Mouse (Mus musculus) liver, embryonic 11.5 days (tissue): ENCODE data around the gene Hsf4. TPM values are rescaled to one million over a fixed set of nuclear protein-coding genes. Genes with fewer than 3 reads are reported as not detected.

ENCODE experiments used
- ATAC-seq: fragments of 200-750 bp; cut with Nextera tagmentation; replicated peaks from 2 replicates; pipeline ENCODE4 v1.8.0; 2017; ENCODE audit warnings: moderate number of reproducible peaks, mild to moderate bottlenecking, moderate TSS enrichment, moderate library complexity; ENCODE audit not compliant: low FRiP score
- DNase-seq: peaks from one replicate; pipeline ENCODE4 v3.0.0-alpha.2; 2017; ENCODE audit warnings: low spot score
- H3K27ac ChIP-seq: fragments of 300-500 bp; sonication (generic); 2 replicates; pipeline ENCODE4 v1.5.1; 2014; ENCODE audit warnings: mild to moderate bottlenecking, low read depth, low read length, control low read depth
- H3K27me3 ChIP-seq: fragments of 300-500 bp; sonication (generic); replicated peaks from 2 replicates; pipeline ENCODE4 v1.6.1; 2014; ENCODE audit warnings: low read length, mixed read lengths; ENCODE audit not compliant: control insufficient read depth, insufficient read depth
- H3K36me3 ChIP-seq: fragments of 300-500 bp; sonication (generic); 2 replicates; pipeline ENCODE4 v1.6.1; 2014; ENCODE audit warnings: mild to moderate bottlenecking, low read length, moderate library complexity, mixed read lengths; ENCODE audit not compliant: control insufficient read depth, insufficient read depth
- H3K4me1 ChIP-seq: fragments of 300-500 bp; sonication (generic); replicated peaks from 2 replicates; pipeline ENCODE4 v1.6.1; 2014; ENCODE audit warnings: low read length, mixed read lengths; ENCODE audit not compliant: control insufficient read depth, insufficient read depth
- H3K4me2 ChIP-seq: fragments of 300-500 bp; sonication (generic); 2 replicates; pipeline ENCODE4 v1.6.1; 2014; ENCODE audit warnings: mild to moderate bottlenecking, control low read depth, moderate library complexity
- H3K4me3 ChIP-seq: fragments of 300-500 bp; sonication (generic); 2 replicates; pipeline ENCODE4 v1.5.1; 2014; ENCODE audit warnings: low read depth, low read length, control low read depth
- H3K9ac ChIP-seq: fragments of 300-500 bp; sonication (generic); 2 replicates; pipeline ENCODE4 v1.6.1; 2014; ENCODE audit warnings: low read depth, low read length, control low read depth
- H3K9me3 ChIP-seq: fragments of 300-500 bp; sonication (generic); 2 replicates; pipeline ENCODE4 v1.6.1; 2016; ENCODE audit warnings: low read length, inconsistent platforms, mixed read lengths; ENCODE audit not compliant: control insufficient read depth
- WGBS: fragments of 180-500 bp; shearing (Covaris S2); extraction: QIAGEN DNeasy Blood & Tissue Kit; methylation state at CpG from one replicate; pipeline ENCODE4 v1.1.7; 2014; 5-methylcytosine and 5-hydroxymethylcytosine counted together
- polyA plus RNA-seq: library from polyadenylated mRNA; unstranded; fragments of >200 nt; fragmentation: Nextera tagmentation; extraction: Ambion mirVana; gene quantifications from 2 replicates; pipeline ENCODE4 v1.2.1, GENCODE M21; 2014

The Hsf4 gene
- polyA plus RNA-seq, 1 experiment from 2014 or later: not detected

DNA sequence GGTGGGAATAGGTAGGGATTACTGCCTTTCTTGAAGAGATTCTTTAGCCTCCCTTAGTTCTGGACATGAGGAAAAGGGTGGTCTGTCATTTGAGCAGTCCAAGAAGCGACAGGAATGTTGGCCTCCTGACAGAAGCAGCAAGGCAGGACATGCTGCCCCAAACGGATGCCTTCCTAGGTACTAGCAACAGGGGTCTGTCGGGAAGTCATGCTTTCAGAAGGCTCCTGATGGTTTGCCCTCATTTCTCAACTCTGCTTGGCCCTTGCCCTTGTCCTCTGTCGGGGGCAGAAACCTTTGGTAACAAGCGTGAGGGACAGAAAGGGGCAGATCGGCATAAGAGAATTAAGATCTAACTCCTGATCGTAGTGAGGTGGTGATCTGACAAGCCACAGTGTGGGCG lies 40.5 kb downstream of the Hsf4 start:
- Histone ChIP-seq H3K36me3 (peaks cover 35% of the 10 kb centered on the region), H3K27me3 (no peaks in the 10 kb centered on the region), H3K4me2 (no peak overlapping the region), H3K9ac (no peak overlapping the region), H3K4me1 (peaks cover 38% of the 10 kb centered on the region), H3K27ac (no peak overlapping the region), H3K4me3 (no peak overlapping the region), H3K9me3 (no peaks in the 10 kb centered on the region)
- WGBS: 86% methylated on average over 8 of the region's 8 CpGs
- ATAC-seq (no peak), DNase-seq (no peak)

DNA sequence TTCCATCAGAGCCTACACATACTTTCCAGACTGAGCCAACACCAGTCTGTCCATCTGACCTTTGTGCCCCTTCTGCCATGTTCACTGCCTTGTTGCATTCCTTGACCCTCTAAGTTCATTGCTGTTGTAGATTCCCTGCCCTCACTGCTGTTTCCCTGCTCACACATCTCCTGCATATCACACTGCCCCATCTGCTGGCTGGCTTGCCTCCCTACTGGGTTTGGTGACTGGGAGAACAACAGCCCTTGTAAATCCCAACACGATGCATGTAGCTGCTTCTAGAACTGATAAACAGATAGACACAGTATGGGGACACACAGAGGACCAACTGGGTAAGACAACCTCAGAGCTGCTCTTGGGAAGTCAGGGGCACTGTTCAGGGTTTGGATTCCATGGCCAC lies 42.1 kb downstream of the Hsf4 start:
- Histone ChIP-seq H3K27ac (peak overlapping the region; percentile 55; the same call in 1 of the 2 replicates), H3K9me3 (no peaks in the 10 kb centered on the region), H3K4me1 (peaks cover 29% of the 10 kb centered on the region), H3K27me3 (no peaks in the 10 kb centered on the region), H3K4me2 (no peak overlapping the region), H3K9ac (no peak overlapping the region), H3K36me3 (peaks cover 40% of the 10 kb centered on the region), H3K4me3 (no peak overlapping the region)
- ATAC-seq (peak; percentile 63), DNase-seq (no peak)
- 54% methylated on average over 1 of the region's 1 CpGs for WGBS

DNA sequence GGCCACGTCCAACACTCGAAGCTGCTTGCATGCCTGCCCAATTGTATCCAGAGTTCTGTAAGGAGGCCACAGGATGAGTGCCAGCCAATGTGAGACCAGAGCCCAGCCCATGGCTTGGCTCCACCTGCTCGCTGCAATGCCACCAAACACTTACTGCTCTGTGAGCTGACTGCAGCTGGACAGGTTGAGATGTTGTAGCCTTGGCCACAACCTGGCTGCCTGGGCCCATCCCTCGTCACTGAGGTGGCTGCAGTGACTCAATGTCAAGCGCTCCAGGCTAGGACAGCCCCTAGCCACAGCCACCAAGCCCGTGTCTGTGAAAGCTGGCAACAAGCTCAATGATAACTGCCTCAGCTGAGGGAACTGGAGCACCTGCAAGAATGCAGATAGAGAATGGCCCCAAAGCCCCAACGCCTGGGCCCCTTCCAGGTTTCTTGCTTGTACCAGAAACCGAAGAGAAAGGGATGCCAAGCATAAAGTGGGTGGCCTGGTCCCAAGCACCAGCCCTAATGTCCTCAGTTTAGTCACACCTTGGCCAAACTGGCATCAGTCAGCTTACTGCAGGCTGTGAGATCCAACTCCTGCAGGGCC lies 43.4 kb downstream of the Hsf4 start:
- WGBS: 71% methylated on average over 8 of the region's 8 CpGs
- DNase-seq (no peak), ATAC-seq (peak; percentile 78)
- Histone ChIP-seq H3K36me3 (peaks cover 32% of the 10 kb centered on the region), H3K27me3 (no peaks in the 10 kb centered on the region), H3K9ac (peak overlapping the region; percentile 47; the same call in 1 of the 2 replicates), H3K4me1 (peaks cover 29% of the 10 kb centered on the region), H3K4me3 (no peak overlapping the region), H3K27ac (peak overlapping the region; percentile 65), H3K4me2 (peak overlapping the region; percentile 50), H3K9me3 (no peaks in the 10 kb centered on the region)

DNA sequence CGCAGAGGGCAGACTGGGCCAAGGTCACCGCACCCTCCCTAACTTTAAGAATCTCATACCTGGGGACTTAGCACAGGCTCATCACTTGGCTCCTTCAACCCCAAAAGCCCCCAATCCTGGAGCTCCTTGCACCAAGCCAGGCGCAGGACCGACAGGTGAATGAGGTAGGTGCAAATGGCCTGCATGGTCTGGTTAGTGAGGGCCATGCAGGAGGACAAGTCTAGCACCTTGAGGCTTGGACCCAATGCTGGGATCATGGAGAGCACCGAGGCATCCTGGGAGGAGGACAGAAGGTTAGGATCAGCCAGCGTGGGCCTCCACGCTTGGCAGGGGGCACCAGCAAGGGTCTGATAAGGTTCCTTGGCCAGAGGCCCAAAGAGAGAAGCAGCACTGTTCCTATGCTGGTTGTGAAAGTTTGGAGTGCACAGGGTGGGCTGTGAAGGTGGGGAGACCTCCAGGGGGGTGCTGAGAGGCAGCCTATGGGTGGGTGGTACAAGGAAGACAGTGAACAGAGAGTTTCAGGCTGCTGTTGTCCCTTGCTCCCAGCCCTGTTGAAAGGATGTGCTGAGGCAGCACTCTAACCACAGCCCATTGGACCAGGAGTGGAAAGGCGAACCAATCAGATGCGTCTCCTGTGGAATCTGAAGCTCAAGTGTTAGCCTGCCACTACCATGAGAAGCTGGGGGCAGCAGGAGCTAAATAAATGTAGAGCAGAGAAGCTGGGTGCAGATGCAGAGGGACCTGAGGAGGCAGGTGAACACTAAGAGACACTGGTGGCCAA lies 44.2 kb downstream of the Hsf4 start:
- no peaks in the 10 kb centered on the region for H3K27me3 ChIP-seq
- peak overlapping the region; percentile 47; the same call in 1 of the 2 replicates for H3K9ac ChIP-seq

DNA sequence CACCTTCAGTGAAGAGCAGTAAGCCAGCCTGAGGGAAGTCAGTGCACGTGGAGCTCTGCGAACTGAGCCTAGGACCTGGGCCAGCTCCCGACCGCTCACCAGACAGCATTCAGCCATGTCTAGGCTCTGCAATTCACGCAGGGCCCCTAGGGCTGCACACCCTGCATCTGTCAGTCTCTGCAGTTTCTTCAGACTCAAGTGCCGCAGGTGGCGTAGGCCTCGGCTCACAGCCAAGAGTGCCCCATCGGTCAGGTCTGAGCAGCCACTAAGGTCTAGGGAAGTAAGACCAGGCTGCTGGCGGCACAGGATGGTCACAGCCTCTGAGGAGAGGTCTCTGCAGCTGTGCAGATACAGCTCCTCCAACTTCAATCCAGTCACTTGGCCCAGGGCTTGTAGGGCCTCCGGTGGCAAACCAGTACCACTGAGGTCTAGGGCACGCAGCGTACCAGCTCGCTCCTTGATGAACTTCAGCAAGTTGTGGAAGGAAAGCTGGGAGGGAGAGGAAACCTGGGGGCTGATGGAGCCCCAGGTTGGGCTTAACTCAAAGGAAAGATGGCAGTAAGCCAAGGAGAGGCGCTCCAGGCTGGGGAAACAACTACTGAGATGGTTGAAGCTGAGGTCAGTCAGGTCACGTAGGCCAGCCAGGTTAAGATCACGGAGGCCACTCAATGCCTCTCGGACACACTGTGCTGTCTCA lies 45.6 kb downstream of the Hsf4 start:
- H3K9ac ChIP-seq: no peak overlapping the region
- H3K4me2 ChIP-seq: no peak overlapping the region
- H3K36me3 ChIP-seq: peaks cover 30% of the 10 kb centered on the region
- WGBS: 93% methylated on average over 18 of the region's 18 CpGs
- H3K27ac ChIP-seq: no peak overlapping the region
- ATAC-seq (no peak), DNase-seq (no peak)
- peaks cover 41% of the 10 kb centered on the region for H3K4me1 ChIP-seq
- no peak overlapping the region for H3K4me3 ChIP-seq
- H3K27me3 ChIP-seq: no peaks in the 10 kb centered on the region
- H3K9me3 ChIP-seq: no peaks in the 10 kb centered on the region

More for the DNA sequence above, 44.2 kb downstream of the Hsf4 start:
- H3K4me3 ChIP-seq: no peak overlapping the region
- 81% methylated on average over 9 of the region's 9 CpGs for WGBS
- ATAC-seq (0 out of 2 replicates have a peak, but pooled peaks have one; percentile 28), DNase-seq (no peak)
- H3K4me2 ChIP-seq: peak overlapping the region; percentile 50
- H3K4me1 ChIP-seq: peaks cover 29% of the 10 kb centered on the region
- H3K36me3 ChIP-seq: peaks cover 32% of the 10 kb centered on the region
- no peaks in the 10 kb centered on the region for H3K9me3 ChIP-seq
- peak overlapping the region; percentile 65 for H3K27ac ChIP-seq

DNA sequence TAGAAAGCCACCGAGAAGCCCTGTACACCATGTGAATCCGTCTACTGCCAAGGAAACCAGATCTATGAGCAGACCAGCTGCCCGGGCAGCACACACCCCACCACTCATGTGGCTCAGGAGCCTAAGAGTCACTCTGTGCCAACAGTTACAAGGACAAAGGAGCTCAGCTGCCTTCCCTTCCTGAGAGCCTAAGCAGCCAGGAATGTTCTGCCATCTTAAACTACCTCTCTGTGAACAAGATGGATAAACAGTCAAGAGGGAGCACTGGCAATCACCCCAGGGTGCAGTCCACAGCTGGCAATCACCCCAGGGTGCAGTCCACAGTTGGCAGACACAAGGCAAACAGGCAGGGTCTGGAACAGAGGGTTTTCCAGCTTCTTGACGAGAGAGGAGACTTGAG lies 48.3 kb downstream of the Hsf4 start:
- H3K4me2 ChIP-seq: no peak overlapping the region
- no peak for DNase-seq
- no peak overlapping the region for H3K4me3 ChIP-seq
- peaks cover 20% of the 10 kb centered on the region for H3K36me3 ChIP-seq
- no peak overlapping the region for H3K27ac ChIP-seq
- no peaks in the 10 kb centered on the region for H3K9me3 ChIP-seq
- H3K27me3 ChIP-seq: no peaks in the 10 kb centered on the region
- peaks cover 33% of the 10 kb centered on the region for H3K4me1 ChIP-seq
- no peak for ATAC-seq
- H3K9ac ChIP-seq: no peak overlapping the region
- 87% methylated on average over 4 of the region's 4 CpGs for WGBS

DNA sequence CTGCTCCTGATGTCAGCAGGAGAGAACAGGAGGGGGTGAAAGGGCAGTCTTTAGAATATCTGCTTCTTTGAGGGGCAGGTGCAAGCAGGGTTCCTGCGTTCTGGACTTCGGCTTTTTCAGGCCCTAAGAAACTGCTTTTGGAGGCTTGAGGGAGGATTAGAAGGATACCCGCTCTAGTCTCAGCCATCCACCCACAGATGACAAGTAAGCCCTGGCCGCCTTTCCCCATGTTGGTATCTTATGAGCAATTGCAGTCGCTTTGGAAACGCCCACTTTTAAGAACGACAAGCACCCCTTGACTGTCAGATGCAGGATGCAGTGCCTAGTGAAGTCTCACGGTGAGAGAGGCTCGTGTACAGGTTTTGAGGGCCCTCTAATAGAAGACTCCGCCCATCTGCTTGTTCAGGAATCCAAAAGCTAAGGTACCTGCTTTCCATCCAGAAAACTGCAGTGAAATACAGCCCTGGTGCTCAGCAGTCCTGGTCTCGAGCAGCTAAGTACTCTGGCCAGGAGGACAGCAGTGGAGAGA lies 49.1 kb downstream of the Hsf4 start:
- ATAC-seq: no peak
- WGBS: 78% methylated on average over 11 of the region's 11 CpGs
- no peaks in the 10 kb centered on the region for H3K27me3 ChIP-seq
- peaks cover 30% of the 10 kb centered on the region for H3K4me1 ChIP-seq
- no peaks in the 10 kb centered on the region for H3K9me3 ChIP-seq
- H3K9ac ChIP-seq: no peak overlapping the region
- H3K4me2 ChIP-seq: no peak overlapping the region
- DNase-seq: no peak
- no peak overlapping the region for H3K4me3 ChIP-seq
- 0 out of 2 replicates have a peak overlapping the region, but pooled peaks have one; percentile 38 for H3K27ac ChIP-seq
- peaks cover 15% of the 10 kb centered on the region for H3K36me3 ChIP-seq

DNA sequence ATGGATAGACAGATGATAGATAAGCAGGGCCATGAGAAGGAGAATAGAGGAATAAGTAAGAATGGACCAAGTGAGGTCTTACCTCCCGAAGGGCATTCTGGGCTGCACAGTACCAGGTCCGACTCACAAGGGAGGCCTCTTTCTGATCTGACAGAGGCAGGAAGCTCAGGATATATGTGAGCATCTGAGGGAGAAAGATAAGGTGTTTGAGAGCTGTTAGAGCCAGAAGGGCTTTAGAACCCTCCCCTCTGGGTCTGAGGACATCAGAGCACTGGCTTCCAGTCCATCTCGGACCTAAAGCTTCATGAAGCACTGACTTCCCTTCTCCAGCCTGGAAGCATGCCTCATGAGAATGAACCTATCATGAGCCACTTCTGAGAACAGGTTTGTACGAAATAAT lies 53.6 kb downstream of the Hsf4 start:
- peak overlapping the region; percentile 84 for H3K27ac ChIP-seq
- 45% methylated on average over 4 of the region's 4 CpGs for WGBS
- no peaks in the 10 kb centered on the region for H3K27me3 ChIP-seq
- peaks cover 2% of the 10 kb centered on the region; the same call in 1 of the 2 replicates for H3K36me3 ChIP-seq
- peak overlapping the region; percentile 50; the same call in 1 of the 2 replicates for H3K9ac ChIP-seq
- H3K9me3 ChIP-seq: no peaks in the 10 kb centered on the region
- ATAC-seq: peak; percentile 84
- H3K4me1 ChIP-seq: peaks cover 42% of the 10 kb centered on the region
- DNase-seq: no peak
- H3K4me3 ChIP-seq: peak overlapping the region; percentile 28
- H3K4me2 ChIP-seq: peak overlapping the region; percentile 56
